Mouse (Mus musculus): ENCODE measurements around the gene Tmem117.

DNA sequence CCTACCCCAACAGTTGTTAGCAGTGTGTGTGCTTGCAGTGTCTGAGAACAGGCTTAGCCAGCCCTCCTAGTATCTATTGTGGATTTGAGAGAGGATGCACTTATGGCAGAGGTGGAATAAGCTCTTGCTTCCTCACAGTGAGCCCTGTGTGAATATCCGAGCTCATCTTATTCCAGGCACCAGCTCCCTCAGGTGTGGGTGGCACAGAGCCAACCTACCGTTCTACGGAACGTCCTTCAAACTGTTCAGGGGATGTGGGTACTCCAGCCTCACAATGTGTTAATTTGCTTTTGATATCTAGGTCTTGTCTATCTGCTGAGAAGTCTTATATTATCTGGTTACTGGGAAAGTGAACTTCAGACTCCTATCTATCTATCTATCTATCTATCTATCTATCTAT is 209.6 kb downstream of the Tmem117 start:
- TF ChIP-seq CTCF (IDR thresholded peaks at IDR 0.05 in 2 of 3, conservative IDR thresholded peaks at IDR 0.05 in 1 of 3; ENCODE audit: control insufficient read depth in 1 of 3, insufficient read depth in 1 of 3, low read depth in 2 of 3, low read length in 3 of 3, poor library complexity in 1 of 3, severe bottlenecking in 1 of 3) (no peak), NELFE (IDR thresholded peaks at IDR 0.05; ENCODE audit: low read depth, low read length) (no peak), EP300 (IDR thresholded peaks at IDR 0.05; ENCODE audit: low read depth in 1 of 2, low read length in 2 of 2) (no peak), MAX (IDR thresholded peaks at IDR 0.05; ENCODE audit: low read length) (no peak), POLR2A (IDR thresholded peaks at IDR 0.05; ENCODE audit: control insufficient read depth in 1 of 2, insufficient read depth in 1 of 2, low read depth in 1 of 2, low read length in 2 of 2, poor library complexity in 1 of 2) (no peak), MAFK (IDR thresholded peaks at IDR 0.05; ENCODE audit: borderline replicate concordance, low read depth, low read length) (no peak), MXI1 (IDR thresholded peaks at IDR 0.05; ENCODE audit: low read depth, low read length) (no peak), TCF12 (IDR thresholded peaks at IDR 0.05; ENCODE audit: low read depth, low read length) (no peak), UBTF (IDR thresholded peaks at IDR 0.05; ENCODE audit: borderline replicate concordance, insufficient read depth, low read depth, low read length) (no peak), E2F4 (IDR thresholded peaks at IDR 0.05; ENCODE audit: borderline replicate concordance, low read depth, low read length) (no peak), MEF2A (IDR thresholded peaks at IDR 0.05; ENCODE audit: extremely low read depth, insufficient replicate concordance, low read depth, low read length, poor library complexity, severe bottlenecking) (no peak), GATA1 (IDR thresholded peaks at IDR 0.05; ENCODE audit: low read depth, low read length) (no peak), CHD2 (IDR thresholded peaks at IDR 0.05; ENCODE audit: low read length) (no peak)
